Mouse (Mus musculus): ENCODE measurements around the gene Rora.

The Rora gene

GRCm38 (mm10) chr9:68759324-68759723 is 105.7 kb downstream of the Rora start:
- in situ Hi-C loops (cut with MboI, MseI), result no loop called here

- in situ Hi-C loops (cut with MboI, MseI), result no loop called here
These were observed 106.7 kb downstream of the Rora start for GRCm38 (mm10) chr9:68760329-68760728.

GRCm38 (mm10) chr9:68760876-68761275 is 107.3 kb downstream of the Rora start:
- in situ Hi-C loops (cut with MboI, MseI), result no loop called here

GRCm38 (mm10) chr9:68761672-68762071 is 108.1 kb downstream of the Rora start:
- in situ Hi-C loops (cut with MboI, MseI), result no loop called here

GRCm38 (mm10) chr9:68765595-68765994 is 112.0 kb downstream of the Rora start:
- in situ Hi-C loops (cut with MboI, MseI), result no loop called here

- in situ Hi-C loops (cut with MboI, MseI), result no loop called here
These were observed 116.1 kb downstream of the Rora start for GRCm38 (mm10) chr9:68769638-68770037.

GRCm38 (mm10) chr9:68771383-68771782 is 117.8 kb downstream of the Rora start:
- in situ Hi-C loops (cut with MboI, MseI), result no loop called here

GRCm38 (mm10) chr9:68773770-68774169 is 120.2 kb downstream of the Rora start:
- in situ Hi-C loops (cut with MboI, MseI), result no loop called here

- in situ Hi-C loops (cut with MboI, MseI), result no loop called here
These were observed 128.4 kb downstream of the Rora start for GRCm38 (mm10) chr9:68782011-68782410.

GRCm38 (mm10) chr9:68782604-68783003 is 129.0 kb downstream of the Rora start:
- in situ Hi-C loops (cut with MboI, MseI), result no loop called here

- in situ Hi-C loops (cut with MboI, MseI), result no loop called here
These were observed 129.7 kb downstream of the Rora start for GRCm38 (mm10) chr9:68783246-68783645.

GRCm38 (mm10) chr9:68786614-68787293 is 133.2 kb downstream of the Rora start:
- in situ Hi-C loops (cut with MboI, MseI), result no loop called here

GRCm38 (mm10) chr9:68787665-68788064 is 134.1 kb downstream of the Rora start:
- in situ Hi-C loops (cut with MboI, MseI), result no loop called here

- in situ Hi-C loops (cut with MboI, MseI), result no loop called here
These were observed 137.3 kb downstream of the Rora start for GRCm38 (mm10) chr9:68790922-68791321.

- in situ Hi-C loops (cut with MboI, MseI), result no loop called here
These were observed 138.5 kb downstream of the Rora start for GRCm38 (mm10) chr9:68791982-68792540.

GRCm38 (mm10) chr9:68795314-68795713 is 141.7 kb downstream of the Rora start:
- in situ Hi-C loops (cut with MboI, MseI), result no loop called here

GRCm38 (mm10) chr9:68798221-68798620 is 144.6 kb downstream of the Rora start:
- in situ Hi-C loops (cut with MboI, MseI), result no loop called here

GRCm38 (mm10) chr9:68799065-68799464 is 145.5 kb downstream of the Rora start:
- in situ Hi-C loops (cut with MboI, MseI), result no loop called here

- in situ Hi-C loops (cut with MboI, MseI), result no loop called here
These were observed 150.6 kb downstream of the Rora start for GRCm38 (mm10) chr9:68804229-68804628.

GRCm38 (mm10) chr9:68805776-68806175 is 152.2 kb downstream of the Rora start:
- in situ Hi-C loops (cut with MboI, MseI), result no loop called here

- in situ Hi-C loops (cut with MboI, MseI), result no loop called here
These were observed 154.1 kb downstream of the Rora start for GRCm38 (mm10) chr9:68807735-68808134.

GRCm38 (mm10) chr9:68809536-68809935 is 155.9 kb downstream of the Rora start:
- in situ Hi-C loops (cut with MboI, MseI), result no loop called here

- in situ Hi-C loops (cut with MboI, MseI), result no loop called here
These were observed 161.1 kb downstream of the Rora start for GRCm38 (mm10) chr9:68814723-68815122.

GRCm38 (mm10) chr9:68815877-68816276 is 162.3 kb downstream of the Rora start:
- in situ Hi-C loops (cut with MboI, MseI), result no loop called here
